Mouse (Mus musculus): ENCODE measurements at regions not wholly inside any gene's neighbourhood (a gene's known extent, or its start where the extent isn't known, plus 50 kb on each side); places are given as distances from the start of the nearest gene placed in this dataset.

GRCm38 (mm10) chr4:34336971-34337797 lies 213.6 kb upstream of the Akirin2 start:
- DNase-seq, result no peak
- H3K36me3 ChIP-seq (ENCODE audit: control insufficient read depth, insufficient read depth, low read length), result no peaks in the 10 kb centered on the region
- H3K27ac ChIP-seq (ENCODE audit: insufficient read depth, low read depth, low read length), result no peak overlapping the region
- H3K4me1 ChIP-seq (ENCODE audit: control insufficient read depth, insufficient read depth, low read length), result no peaks in the 10 kb centered on the region
- WGBS, result 44% methylated on average over 14 of the region's 14 CpGs
- no peaks in the 10 kb centered on the region for H3K27me3 ChIP-seq (replicated peaks; ENCODE audit: control insufficient read depth, insufficient read depth, low read length)
- TF ChIP-seq CTCF (conservative IDR thresholded peaks at IDR 0.05; ENCODE audit: insufficient read depth, insufficient read length, low read depth, low read length) (no peak), POLR2A (IDR thresholded peaks at IDR 0.05; ENCODE audit: low read depth, low read length) (no peak)
- H3K4me3 ChIP-seq (ENCODE audit: insufficient read depth, low read depth, low read length), result no peak overlapping the region

GRCm38 (mm10) chr4:34337852-34338251 lies 212.9 kb upstream of the Akirin2 start:
- Histone ChIP-seq H3K27ac (ENCODE audit: insufficient read depth, low read depth, low read length) (no peak overlapping the region), H3K4me1 (ENCODE audit: control insufficient read depth, insufficient read depth, low read length) (no peaks in the 10 kb centered on the region), H3K36me3 (ENCODE audit: control insufficient read depth, insufficient read depth, low read length) (no peaks in the 10 kb centered on the region), H3K4me3 (ENCODE audit: insufficient read depth, low read depth, low read length) (no peak overlapping the region), H3K27me3 (replicated peaks; ENCODE audit: control insufficient read depth, insufficient read depth, low read length) (no peaks in the 10 kb centered on the region)
- TF ChIP-seq CTCF (conservative IDR thresholded peaks at IDR 0.05; ENCODE audit: insufficient read depth, insufficient read length, low read depth, low read length) (no peak), POLR2A (IDR thresholded peaks at IDR 0.05; ENCODE audit: low read depth, low read length) (no peak)
- no peak for DNase-seq
- 91% methylated on average over 13 of the region's 13 CpGs for WGBS

- Histone ChIP-seq H3K27ac (ENCODE audit: insufficient read depth, low read depth, low read length) (no peak overlapping the region), H3K27me3 (replicated peaks; ENCODE audit: control insufficient read depth, insufficient read depth, low read length) (no peaks in the 10 kb centered on the region), H3K4me1 (ENCODE audit: control insufficient read depth, insufficient read depth, low read length) (no peaks in the 10 kb centered on the region), H3K4me3 (ENCODE audit: insufficient read depth, low read depth, low read length) (no peak overlapping the region), H3K36me3 (ENCODE audit: control insufficient read depth, insufficient read depth, low read length) (no peaks in the 10 kb centered on the region)
- TF ChIP-seq CTCF (conservative IDR thresholded peaks at IDR 0.05; ENCODE audit: insufficient read depth, insufficient read length, low read depth, low read length), result no peak
- no peak for TF ChIP-seq POLR2A (IDR thresholded peaks at IDR 0.05; ENCODE audit: low read depth, low read length)
- WGBS, result 94% methylated on average over 8 of the region's 8 CpGs
- no peak for DNase-seq
Observed at GRCm38 (mm10) chr4:34340057-34340456, 210.7 kb upstream of the Akirin2 start.

GRCm38 (mm10) chr4:34371281-34372032 lies 179.3 kb upstream of the Akirin2 start:
- H3K4me1 ChIP-seq (ENCODE audit: control insufficient read depth, insufficient read depth, low read length), result no peaks in the 10 kb centered on the region
- H3K27ac ChIP-seq (ENCODE audit: insufficient read depth, low read depth, low read length), result no peak overlapping the region
- TF ChIP-seq CTCF (conservative IDR thresholded peaks at IDR 0.05; ENCODE audit: insufficient read depth, insufficient read length, low read depth, low read length), result no peak
- no peak for TF ChIP-seq POLR2A (IDR thresholded peaks at IDR 0.05; ENCODE audit: low read depth, low read length)
- no peak overlapping the region for H3K4me3 ChIP-seq (ENCODE audit: insufficient read depth, low read depth, low read length)
- DNase-seq, result no peak
- 49% methylated on average over 8 of the region's 8 CpGs for WGBS
- no peaks in the 10 kb centered on the region for H3K27me3 ChIP-seq (replicated peaks; ENCODE audit: control insufficient read depth, insufficient read depth, low read length)
- no peaks in the 10 kb centered on the region for H3K36me3 ChIP-seq (ENCODE audit: control insufficient read depth, insufficient read depth, low read length)

- H3K4me3 ChIP-seq (ENCODE audit: insufficient read depth, low read depth, low read length), result no peak overlapping the region
- 75% methylated on average over 5 of the region's 5 CpGs for WGBS
- H3K27ac ChIP-seq (ENCODE audit: insufficient read depth, low read depth, low read length), result no peak overlapping the region
- no peaks in the 10 kb centered on the region for H3K27me3 ChIP-seq (replicated peaks; ENCODE audit: control insufficient read depth, insufficient read depth, low read length)
- no peaks in the 10 kb centered on the region for H3K36me3 ChIP-seq (ENCODE audit: control insufficient read depth, insufficient read depth, low read length)
- no peak for DNase-seq
- no peaks in the 10 kb centered on the region for H3K4me1 ChIP-seq (ENCODE audit: control insufficient read depth, insufficient read depth, low read length)
- no peak for TF ChIP-seq POLR2A (IDR thresholded peaks at IDR 0.05; ENCODE audit: low read depth, low read length)
- no peak for TF ChIP-seq CTCF (conservative IDR thresholded peaks at IDR 0.05; ENCODE audit: insufficient read depth, insufficient read length, low read depth, low read length)
Observed at GRCm38 (mm10) chr4:34386338-34386967, 164.3 kb upstream of the Akirin2 start.

GRCm38 (mm10) chr4:34391499-34391898 lies 159.2 kb upstream of the Akirin2 start:
- TF ChIP-seq POLR2A (IDR thresholded peaks at IDR 0.05; ENCODE audit: low read depth, low read length) (no peak), CTCF (conservative IDR thresholded peaks at IDR 0.05; ENCODE audit: insufficient read depth, insufficient read length, low read depth, low read length) (no peak)
- Histone ChIP-seq H3K27ac (ENCODE audit: insufficient read depth, low read depth, low read length) (no peak overlapping the region), H3K36me3 (ENCODE audit: control insufficient read depth, insufficient read depth, low read length) (no peaks in the 10 kb centered on the region), H3K27me3 (replicated peaks; ENCODE audit: control insufficient read depth, insufficient read depth, low read length) (no peaks in the 10 kb centered on the region), H3K4me1 (ENCODE audit: control insufficient read depth, insufficient read depth, low read length) (no peaks in the 10 kb centered on the region), H3K4me3 (ENCODE audit: insufficient read depth, low read depth, low read length) (no peak overlapping the region)
- WGBS, result 95% methylated on average over 5 of the region's 5 CpGs
- no peak for DNase-seq

GRCm38 (mm10) chr4:34403061-34403460 lies 147.7 kb upstream of the Akirin2 start:
- no peak for DNase-seq
- H3K4me1 ChIP-seq (ENCODE audit: control insufficient read depth, insufficient read depth, low read length), result no peaks in the 10 kb centered on the region
- H3K27me3 ChIP-seq (replicated peaks; ENCODE audit: control insufficient read depth, insufficient read depth, low read length), result no peaks in the 10 kb centered on the region
- 87% methylated on average over 2 of the region's 2 CpGs for WGBS
- H3K36me3 ChIP-seq (ENCODE audit: control insufficient read depth, insufficient read depth, low read length), result no peaks in the 10 kb centered on the region
- no peak for TF ChIP-seq POLR2A (IDR thresholded peaks at IDR 0.05; ENCODE audit: low read depth, low read length)
- TF ChIP-seq CTCF (conservative IDR thresholded peaks at IDR 0.05; ENCODE audit: insufficient read depth, insufficient read length, low read depth, low read length), result no peak
- H3K27ac ChIP-seq (ENCODE audit: insufficient read depth, low read depth, low read length), result no peak overlapping the region
- H3K4me3 ChIP-seq (ENCODE audit: insufficient read depth, low read depth, low read length), result no peak overlapping the region

Data from kidney, adult 2 months (tissue).